Mouse (Mus musculus) C2C12 (cell line): Measurements from ENCODE around the gene Filip1l.

Experiments
- CTCF ChIP-seq: IDR thresholded peaks from one replicate; pipeline ENCODE4 v1.5.1; 2011; ENCODE audit not compliant: control insufficient read depth, insufficient read depth, insufficient read length
- MAX ChIP-seq: IDR thresholded peaks from one replicate; pipeline ENCODE4 v1.6.1; 2011; ENCODE audit warnings: mild to moderate bottlenecking, control low read depth
- MYOD1 ChIP-seq: IDR thresholded peaks from one replicate; pipeline ENCODE4 v1.6.1; 2011; ENCODE audit warnings: low read depth; ENCODE audit not compliant: control insufficient read depth, insufficient read length

GRCm38 (mm10) chr16:57445096-57446094, 92.5 kb downstream of the Filip1l start:
- no peak for TF ChIP-seq CTCF
- TF ChIP-seq MAX = no peak
- no peak for TF ChIP-seq MYOD1
